Mouse (Mus musculus) liver, adult 2 months (tissue): ENCODE results near the gene Alpk1. TPM values are rescaled to one million over a fixed set of nuclear protein-coding genes. Genes with fewer than 3 reads are reported as not detected.

ENCODE experiments used
- DNase-seq: peaks from one replicate; pipeline ENCODE4 v3.0.0-alpha.2; 2011; ENCODE audit warnings: low read depth, low spot score; ENCODE audit errors: extremely low read depth
- H3K27ac ChIP-seq: fragments of 200-500 bp; replicated peaks from 2 replicates; pipeline ENCODE4 v1.5.1; 2012; ENCODE audit warnings: low read depth, mild to moderate bottlenecking, control low read depth, inconsistent platforms, low read length; ENCODE audit not compliant: insufficient read depth
- H3K27me3 ChIP-seq: fragments of 200-500 bp; 2 replicates; pipeline ENCODE4 v1.6.1; 2012; ENCODE audit warnings: mild to moderate bottlenecking, moderate library complexity, low read length, inconsistent platforms; ENCODE audit not compliant: control insufficient read depth, insufficient read depth
- H3K36me3 ChIP-seq: fragments of 200-500 bp; 2 replicates; pipeline ENCODE4 v1.6.1; 2012; ENCODE audit warnings: low read length, inconsistent platforms; ENCODE audit not compliant: control insufficient read depth, insufficient read depth
- H3K4me1 ChIP-seq: fragments of 200-500 bp; 2 replicates; pipeline ENCODE4 v1.6.1; 2011; ENCODE audit warnings: low read length; ENCODE audit not compliant: control insufficient read depth, insufficient read depth
- H3K4me3 ChIP-seq: fragments of 200-500 bp; 2 replicates; pipeline ENCODE4 v1.5.1; 2011; ENCODE audit warnings: low read depth, mild to moderate bottlenecking, control low read depth, low read length, moderate library complexity; ENCODE audit not compliant: insufficient read depth
- H3K79me2 ChIP-seq: fragments of 200-500 bp; 2 replicates; pipeline ENCODE4 v1.6.1; 2012; ENCODE audit warnings: inconsistent platforms, mild to moderate bottlenecking, low read length, moderate library complexity; ENCODE audit not compliant: control insufficient read depth, insufficient read depth
- H3K9ac ChIP-seq: fragments of 200-500 bp; 2 replicates; pipeline ENCODE4 v1.6.1; 2012; ENCODE audit warnings: low read depth, mild to moderate bottlenecking, control low read depth, inconsistent platforms, low read length
- CTCF ChIP-seq: fragments of 200-500 bp; IDR thresholded peaks from 2 replicates; pipeline ENCODE4 v1.5.1; 2011; ENCODE audit warnings: low read depth, low read length, control low read depth
- POLR2A ChIP-seq: fragments of 200-500 bp; IDR thresholded peaks from 2 replicates; pipeline ENCODE4 v1.6.1; 2011; ENCODE audit warnings: low read length, control low read depth; ENCODE audit not compliant: insufficient read depth; ENCODE audit errors: extremely low read depth
- WGBS: fragments of 180-500 bp; shearing (Covaris S2); methylation state at CpG from one replicate; pipeline ENCODE4 v1.1.7; 2018; 5-methylcytosine and 5-hydroxymethylcytosine counted together
- polyA plus RNA-seq: library from polyadenylated mRNA; depleted of rRNA; stranded (reverse); fragments of >200 nt; gene quantifications from 2 replicates; pipeline ENCODE4 v1.2.3, GENCODE M21; 2012
- total RNA-seq: library from RNA; depleted of rRNA; stranded (reverse); fragments of >200 nt; gene quantifications from 2 replicates; pipeline ENCODE4 v1.2.3, GENCODE M21; 2014

Gene Alpk1
- total and polyA plus RNA-seq, 2 experiments = 0.39 to 1.9 TPM

- DNase-seq = no peak
- Histone ChIP-seq H3K9ac (no peak overlapping the region), H3K79me2 (no peaks in the 10 kb centered on the region), H3K27ac (no peak overlapping the region), H3K4me3 (no peak overlapping the region), H3K36me3 (no peaks in the 10 kb centered on the region), H3K27me3 (no peaks in the 10 kb centered on the region), H3K4me1 (no peaks in the 10 kb centered on the region)
- TF ChIP-seq CTCF = no peak
- WGBS = 64% methylated on average over 7 of the region's 7 CpGs
Measured at GRCm38 (mm10) chr3:127651742-127652653, 128.3 kb downstream of the Alpk1 start.

- H3K27me3 ChIP-seq = peaks cover 3% of the 10 kb centered on the region; the same call in 1 of the 2 replicates
- 49% methylated on average over 18 of the region's 18 CpGs for WGBS
Measured at GRCm38 (mm10) chr3:127646156-127646825, 134.0 kb downstream of the Alpk1 start.

GRCm38 (mm10) chr3:127642211-127642610 is 138.1 kb downstream of the Alpk1 start:
- H3K27me3 ChIP-seq = peaks cover 15% of the 10 kb centered on the region; the same call in 1 of the 2 replicates
- H3K9ac ChIP-seq = no peak overlapping the region
- no peak for TF ChIP-seq CTCF
- TF ChIP-seq POLR2A = no peak
- DNase-seq = no peak
- H3K4me3 ChIP-seq = no peak overlapping the region
- H3K79me2 ChIP-seq = no peaks in the 10 kb centered on the region
- H3K36me3 ChIP-seq = no peaks in the 10 kb centered on the region
- no peak overlapping the region for H3K27ac ChIP-seq
- H3K4me1 ChIP-seq = no peaks in the 10 kb centered on the region
- 19% methylated on average over 5 of the region's 5 CpGs for WGBS

More at GRCm38 (mm10) chr3:127646156-127646825, 134.0 kb downstream of the Alpk1 start:
- Histone ChIP-seq H3K9ac (no peak overlapping the region), H3K27ac (no peak overlapping the region), H3K4me3 (no peak overlapping the region), H3K36me3 (no peaks in the 10 kb centered on the region), H3K4me1 (no peaks in the 10 kb centered on the region), H3K79me2 (no peaks in the 10 kb centered on the region)
- TF ChIP-seq POLR2A (no peak), CTCF (no peak)
- no peak for DNase-seq

GRCm38 (mm10) chr3:127640762-127641700 is 139.3 kb downstream of the Alpk1 start:
- WGBS = 7% methylated on average over 37 of the region's 37 CpGs
- no peak overlapping the region for H3K27ac ChIP-seq
- no peaks in the 10 kb centered on the region for H3K4me1 ChIP-seq
- DNase-seq = no peak
- no peak overlapping the region for H3K9ac ChIP-seq
- TF ChIP-seq CTCF (no peak), POLR2A (no peak)
- no peaks in the 10 kb centered on the region for H3K79me2 ChIP-seq
- no peak overlapping the region for H3K4me3 ChIP-seq
- no peaks in the 10 kb centered on the region for H3K36me3 ChIP-seq
- peaks cover 13% of the 10 kb centered on the region; the same call in 1 of the 2 replicates for H3K27me3 ChIP-seq

GRCm38 (mm10) chr3:127639875-127640761 is 140.2 kb downstream of the Alpk1 start:
- H3K27me3 ChIP-seq = peaks cover 13% of the 10 kb centered on the region; the same call in 1 of the 2 replicates
- 3% methylated on average over 36 of the region's 36 CpGs for WGBS

More at GRCm38 (mm10) chr3:127639875-127640761, 140.2 kb downstream of the Alpk1 start:
- DNase-seq = no peak
- no peak overlapping the region for H3K9ac ChIP-seq
- no peak overlapping the region for H3K4me3 ChIP-seq
- H3K4me1 ChIP-seq = no peaks in the 10 kb centered on the region
- H3K36me3 ChIP-seq = no peaks in the 10 kb centered on the region
- H3K79me2 ChIP-seq = no peaks in the 10 kb centered on the region
- H3K27ac ChIP-seq = no peak overlapping the region
- TF ChIP-seq CTCF = peak; percentile 45
- no peak for TF ChIP-seq POLR2A
